8 mouse cellular contexts compared by ENCODE assay signal in genomic region chr4:52438371-52438885, GRCm38 (mm10). TPM values are rescaled to one million over a fixed set of nuclear protein-coding genes. Genes with fewer than 3 reads are reported as not detected.
A peak's percentile ranks its signal among the peaks of the same experiment; 100 is the strongest.
DNase-seq lines count a peak whose midpoint lies in the region; ATAC-seq and TF ChIP-seq lines count a peak whose summit lies in the region.

No protein-coding gene starts in this region.

- no peaks in the 10 kb centered on the region for H3K9me3 ChIP-seq in hindbrain, postnatal 0 days (ENCODE audit: low read length)
- H3K9me3 ChIP-seq in midbrain, embryonic 16.5 days (replicated peaks; ENCODE audit: control insufficient read depth, low read length, poor library complexity, severe bottlenecking): no peaks in the 10 kb centered on the region

- under 1% methylated on average over 20 of the region's 20 CpGs for WGBS in hindbrain, postnatal 0 days
- under 1% methylated on average over 20 of the region's 20 CpGs for WGBS in midbrain, embryonic 16.5 days

- H3K27me3 ChIP-seq in hindbrain, postnatal 0 days (ENCODE audit: insufficient read depth, low read length): no peaks in the 10 kb centered on the region
- no peaks in the 10 kb centered on the region for H3K27me3 ChIP-seq in midbrain, embryonic 16.5 days (ENCODE audit: control insufficient read depth, insufficient read depth, low read depth, low read length)

- peak overlapping the region; percentile 89 for H3K4me2 ChIP-seq in hindbrain, postnatal 0 days (ENCODE audit: low read depth, low read length)
- peak overlapping the region; percentile 69 for H3K4me2 ChIP-seq in midbrain, embryonic 16.5 days (ENCODE audit: low read length)

- TF ChIP-seq CTCF in left cerebral cortex, adult 2 months (IDR thresholded peaks at IDR 0.05): no peak
- TF ChIP-seq CTCF in cortical plate, adult 2 months (IDR thresholded peaks at IDR 0.05; ENCODE audit: extremely low read depth, insufficient read depth, low read length): no peak
- TF ChIP-seq CTCF in hindbrain, postnatal 0 days (IDR thresholded peaks at IDR 0.05; ENCODE audit: low read depth): no peak

- ATAC-seq in hindbrain, postnatal 0 days: no peak; the same call in 1 of the 2 replicates
- no peak; the same call in none of the 2 replicates for ATAC-seq in midbrain, embryonic 16.5 days

- peak overlapping the region; percentile 73 for H3K9ac ChIP-seq in hindbrain, postnatal 0 days (replicated peaks; ENCODE audit: low read length)
- H3K9ac ChIP-seq in midbrain, embryonic 16.5 days (ENCODE audit: low read depth, low read length): peak overlapping the region; percentile 73

- H3K27ac ChIP-seq in left cerebral cortex, adult 2 months: peak overlapping the region; percentile 94
- H3K27ac ChIP-seq in cortical plate, adult 2 months (ENCODE audit: insufficient read depth, low read length): no peak overlapping the region
- peak overlapping the region; percentile 87 for H3K27ac ChIP-seq in hindbrain, postnatal 0 days
- H3K27ac ChIP-seq in midbrain, embryonic 16.5 days (ENCODE audit: low read length): peak overlapping the region; percentile 87

- peak overlapping the region; percentile 72 for H3K4me3 ChIP-seq in left cerebral cortex, adult 2 months
- H3K4me3 ChIP-seq in cortical plate, adult 2 months (ENCODE audit: insufficient read depth, low read length): peak overlapping the region; percentile 46
- H3K4me3 ChIP-seq in hindbrain, postnatal 0 days (ENCODE audit: low read length): peak overlapping the region; percentile 73
- peak overlapping the region; percentile 82 for H3K4me3 ChIP-seq in midbrain, embryonic 16.5 days (ENCODE audit: low read depth, low read length)

- no peaks in the 10 kb centered on the region; the same call in 1 of the 2 replicates for H3K36me3 ChIP-seq in hindbrain, postnatal 0 days (ENCODE audit: insufficient read depth, low read length)
- H3K36me3 ChIP-seq in midbrain, embryonic 16.5 days (ENCODE audit: control insufficient read depth, insufficient read depth, low read length): no peaks in the 10 kb centered on the region

- no peak for DNase-seq in left cerebral cortex, adult 2 months (ENCODE audit: extremely low spot score in 1 of 2, low spot score in 2 of 2)
- no peak for DNase-seq in left cerebral cortex, adult 9 months (ENCODE audit: low spot score in 2 of 2)
- no peak for DNase-seq in hindbrain, postnatal 0 days (ENCODE audit: low spot score)
- DNase-seq in urinary bladder, postnatal 25 days (ENCODE audit: low spot score): no peak
- DNase-seq in MN1 (ENCODE audit: low spot score): no peak
- no peak for DNase-seq in cerebellum, adult 11-12 months

- TF ChIP-seq POLR2A in cortical plate, adult 2 months (IDR thresholded peaks at IDR 0.05; ENCODE audit: extremely low read depth, insufficient read depth, low read length): no peak

- H3K4me1 ChIP-seq in cortical plate, adult 2 months (ENCODE audit: control insufficient read depth, insufficient read depth, low read length): no peaks in the 10 kb centered on the region
- no peaks in the 10 kb centered on the region for H3K4me1 ChIP-seq in hindbrain, postnatal 0 days (ENCODE audit: insufficient read depth, low read length)
- H3K4me1 ChIP-seq in midbrain, embryonic 16.5 days (ENCODE audit: control insufficient read depth, insufficient read depth, low read length): peaks cover 7% of the 10 kb centered on the region

- intact Hi-C loops in left cerebral cortex, adult 2 months (cut with DNase I): no loop called here

RNA-seq across cellular contexts. Expression of gene Smc2, which starts 0.6 kb away (rescaled TPM):
- 1 to 10 TPM; 6.9 to 7.2 TPM for total RNA-seq in left cerebral cortex, adult 2 months (2021)
- polyA plus RNA-seq in cortical plate, adult 2 months (2012; rRNA removed): 2.3 TPM in 2 replicates
- 13.3 and 16.0 TPM in 2 replicates for total RNA-seq in hindbrain, postnatal 0 days (2014; rRNA removed)
- 55.8 and 64.6 TPM in 2 replicates for polyA plus RNA-seq in hindbrain, postnatal 0 days (2015; fragmentation: Nextera tagmentation; extraction: Ambion mirVana)
- polyA plus RNA-seq in midbrain, embryonic 16.5 days (2015; fragmentation: Nextera tagmentation; extraction: Ambion mirVana): 39.8 and 50.8 TPM in 2 replicates

RNA-seq across cellular contexts. Expression of gene Vma21-ps, which starts 58.6 kb away (rescaled TPM):
- not detected for total RNA-seq in left cerebral cortex, adult 2 months (2021)
- 1.1 and 2.4 TPM in 2 replicates for polyA plus RNA-seq in cortical plate, adult 2 months (2012; rRNA removed)
- not detected in 2 replicates for total RNA-seq in hindbrain, postnatal 0 days (2014; rRNA removed)
- not detected in 2 replicates for polyA plus RNA-seq in hindbrain, postnatal 0 days (2015; fragmentation: Nextera tagmentation; extraction: Ambion mirVana)
- 1.7 and 1.9 TPM in 2 replicates for polyA plus RNA-seq in midbrain, embryonic 16.5 days (2015; fragmentation: Nextera tagmentation; extraction: Ambion mirVana)

Comparison
In these comparisons a context has a peak if more than half of its experiments do, and no peak if none do; other contexts are left out.
1. RNA of gene Smc2, which starts 0.6 kb away (polyA plus RNA-seq): 55.8 to 64.6 TPM in hindbrain, postnatal 0 days and 39.8 to 50.8 TPM in midbrain, embryonic 16.5 days; 2.3 TPM in cortical plate, adult 2 months; every median in the first group is over 10 times any median in the second.
2. Peak in every context shown above with its lines, with median percentiles within 50 percentile points of each other: H3K4me3 ChIP-seq.